Mouse (Mus musculus): ENCODE measurements around the gene Plekhg6.

Gene Plekhg6

DNA sequence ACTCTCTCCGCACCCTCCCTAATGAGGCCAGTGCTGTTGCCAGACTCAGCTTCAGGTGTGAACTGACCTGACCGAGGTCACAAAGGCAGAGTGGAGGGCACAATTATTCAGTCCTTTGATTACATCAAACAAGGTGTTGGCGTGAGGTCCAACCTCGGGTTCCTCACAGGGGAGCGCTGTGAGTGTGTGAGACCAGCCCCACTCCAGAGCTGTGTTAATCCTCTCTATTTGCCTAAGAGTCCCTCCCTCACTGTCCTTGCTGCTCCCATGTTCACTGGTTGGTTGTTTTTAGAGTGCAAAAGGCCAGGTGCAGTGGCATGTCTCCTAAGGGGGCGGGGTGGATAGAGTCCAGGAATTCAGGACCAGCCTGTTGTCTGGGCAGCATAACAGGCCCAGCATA, 5.5 kb upstream of the Plekhg6 start:
- DNase-seq (ENCODE audit: low spot score in 2 of 2) = no peak

DNA sequence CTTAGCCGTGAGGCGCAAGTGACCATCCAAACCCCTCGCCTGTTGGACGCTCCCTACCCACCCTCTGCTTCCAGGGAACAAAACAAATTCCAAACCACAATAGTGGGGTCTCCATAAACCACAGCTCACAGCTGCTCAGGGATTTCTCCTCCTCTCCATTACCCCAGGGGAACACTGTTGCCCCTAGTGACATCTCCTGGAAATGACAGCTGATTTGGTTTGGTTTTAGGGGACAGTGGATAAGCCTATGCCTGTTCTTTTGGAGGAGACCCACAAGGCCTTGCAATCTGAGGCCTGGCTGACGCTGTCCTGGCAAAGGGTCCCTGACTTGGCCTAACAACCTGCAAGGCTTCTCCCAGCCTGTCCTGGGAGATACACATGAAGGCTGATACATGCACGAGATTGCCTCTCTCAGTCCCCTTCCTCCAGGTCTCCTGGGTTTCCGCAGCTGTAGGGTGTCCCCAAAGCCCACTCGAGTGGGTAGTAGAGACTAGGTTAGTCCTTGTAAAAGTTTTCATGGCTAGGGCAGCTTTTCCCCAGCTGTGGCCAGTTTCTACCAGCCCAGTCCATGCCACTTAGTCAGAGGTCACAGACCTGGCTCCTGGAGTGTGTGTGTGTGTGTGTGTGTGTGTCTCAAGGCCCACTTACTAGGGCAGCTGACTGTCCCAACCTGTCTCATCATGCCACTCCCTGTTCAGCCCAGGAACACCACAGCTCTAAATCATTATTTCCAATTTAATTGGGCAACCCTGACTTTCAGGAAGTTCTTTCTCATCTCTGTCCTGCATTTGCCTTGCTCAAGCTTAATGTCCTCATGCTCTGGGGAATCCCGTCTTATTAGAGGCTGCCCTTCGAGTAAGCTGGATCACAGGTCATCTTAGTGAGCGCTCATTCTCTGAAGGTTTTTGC, 4.7 kb upstream of the Plekhg6 start:
- DNase-seq (ENCODE audit: low spot score in 2 of 2) = no peak

DNA sequence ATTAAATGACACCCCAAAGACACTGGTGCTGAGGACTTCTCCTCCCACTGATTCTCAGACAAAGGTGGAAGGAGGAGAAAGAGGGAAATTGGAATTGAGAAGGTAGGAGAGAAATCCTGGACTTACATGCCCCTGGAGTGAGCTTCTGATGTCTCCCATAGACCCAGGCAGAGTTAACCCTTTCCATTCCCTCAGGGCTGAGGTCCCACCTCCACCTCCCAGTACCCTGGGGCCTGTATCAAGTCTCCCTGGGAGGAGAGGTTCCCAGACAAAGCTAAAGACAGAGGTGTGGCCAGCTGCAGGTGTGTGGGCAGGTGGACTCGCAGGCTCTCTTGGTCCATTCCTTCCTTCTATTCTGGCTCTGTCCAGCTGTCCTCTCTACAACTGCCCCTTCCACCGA, 1.4 kb upstream of the Plekhg6 start:
- no peak for DNase-seq (ENCODE audit: low spot score in 2 of 2)

DNA sequence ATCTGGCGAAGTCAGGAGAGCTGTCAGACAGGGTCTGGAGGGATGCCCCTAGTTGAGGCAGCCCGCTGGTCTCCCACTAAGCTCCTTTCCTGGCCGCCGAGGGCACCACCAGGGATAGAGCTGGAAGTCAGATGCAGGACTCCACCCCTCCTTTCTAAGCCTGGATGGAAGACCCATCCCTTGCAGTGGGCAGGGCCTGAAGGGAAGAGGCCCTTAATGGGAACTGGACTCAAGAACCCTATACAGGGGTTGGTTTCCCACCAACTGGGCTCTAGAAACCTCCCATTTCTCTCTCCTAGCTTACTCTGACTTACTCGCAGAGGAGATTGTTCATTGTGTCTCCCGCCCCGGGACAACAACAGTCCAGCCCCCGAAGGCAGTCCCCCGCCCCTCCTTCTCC, 812 bp downstream of the Plekhg6 start:
- no peak for DNase-seq (ENCODE audit: low spot score in 2 of 2)

DNA sequence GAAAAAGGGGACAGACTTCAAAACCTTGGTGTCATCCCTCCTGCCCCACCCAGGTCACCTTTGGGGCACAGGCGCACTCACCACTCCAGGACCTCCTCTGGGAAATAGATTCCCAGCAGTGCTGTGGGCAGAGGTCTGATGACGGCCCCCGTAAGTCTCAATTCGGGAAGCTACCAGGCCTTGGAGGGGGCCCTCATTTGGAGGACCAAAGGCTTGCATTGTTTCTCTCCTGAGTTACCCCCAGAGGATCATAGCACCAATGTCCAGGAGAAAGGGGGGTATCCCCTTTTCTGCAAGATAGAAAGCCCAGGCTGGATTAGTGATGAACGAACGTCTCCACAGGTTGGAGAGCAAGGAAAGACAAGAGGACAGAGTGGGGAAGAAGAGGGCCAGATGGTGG, 2.0 kb downstream of the Plekhg6 start:
- no peak for DNase-seq (ENCODE audit: low spot score in 2 of 2)

DNA sequence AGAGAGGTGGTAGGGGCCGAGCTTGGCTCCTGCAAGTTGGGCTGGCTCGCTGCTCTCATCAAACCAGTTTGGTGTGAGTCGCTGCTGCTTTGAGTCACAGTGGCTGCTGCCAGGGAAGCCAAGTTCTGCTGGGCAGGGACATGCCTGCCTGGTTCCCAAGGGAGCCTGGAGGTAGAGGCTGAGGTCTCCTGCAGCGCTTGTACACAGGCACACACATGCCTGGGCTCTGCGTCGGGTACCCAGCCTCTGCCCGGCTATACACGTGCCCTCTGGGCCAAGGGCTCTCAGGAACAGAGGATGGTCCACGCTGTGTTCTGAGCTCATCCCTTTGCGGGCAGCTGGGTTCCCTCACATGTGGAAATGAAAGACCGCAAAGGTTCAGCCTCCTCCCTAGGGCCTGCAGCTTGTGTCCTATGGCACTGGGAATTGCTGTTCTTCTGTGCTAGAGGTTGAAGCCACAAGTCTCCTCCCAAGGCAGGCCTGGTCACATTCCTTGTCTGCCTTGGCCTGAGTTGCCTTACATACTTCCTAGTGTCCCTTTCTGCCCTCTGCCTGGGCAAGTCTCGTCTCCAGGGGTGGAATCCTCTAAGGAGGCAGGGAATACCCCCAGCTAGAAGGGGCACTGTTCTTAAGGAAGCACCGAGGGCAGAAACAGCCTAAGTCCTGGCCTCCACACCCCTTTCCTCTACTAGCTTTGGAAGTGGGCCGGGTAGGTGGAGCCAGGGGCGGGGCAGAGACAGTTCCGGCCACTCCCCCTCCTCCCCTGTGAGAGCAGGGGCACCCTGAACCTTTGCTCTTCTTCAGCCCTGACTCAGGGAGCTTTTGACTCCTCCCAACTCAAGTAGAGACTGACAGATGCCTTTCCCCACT, 2.8 kb downstream of the Plekhg6 start:
- DNase-seq (ENCODE audit: low spot score in 2 of 2) = peak; percentile 77 to 81

DNA sequence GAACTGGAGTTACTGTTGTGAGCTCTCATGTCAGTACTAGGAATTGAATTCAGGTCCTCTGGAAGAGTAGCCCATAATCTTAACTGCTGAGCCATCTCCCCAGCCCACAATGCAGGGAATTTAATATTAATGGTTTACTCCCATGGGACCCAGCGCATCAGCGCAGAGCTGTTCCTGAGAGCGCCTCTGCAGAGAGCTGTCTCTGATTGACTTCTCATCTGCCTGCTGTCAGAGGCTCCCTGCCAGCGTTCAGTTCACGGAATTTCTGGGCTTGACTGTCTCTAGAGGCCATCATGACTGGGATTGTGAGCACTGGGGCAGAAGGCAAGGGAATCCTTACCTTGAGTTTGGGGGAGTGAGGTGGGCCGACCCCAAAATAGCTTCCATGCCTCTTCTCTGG, 3.6 kb downstream of the Plekhg6 start:
- no peak for DNase-seq (ENCODE audit: low spot score in 2 of 2)

DNA sequence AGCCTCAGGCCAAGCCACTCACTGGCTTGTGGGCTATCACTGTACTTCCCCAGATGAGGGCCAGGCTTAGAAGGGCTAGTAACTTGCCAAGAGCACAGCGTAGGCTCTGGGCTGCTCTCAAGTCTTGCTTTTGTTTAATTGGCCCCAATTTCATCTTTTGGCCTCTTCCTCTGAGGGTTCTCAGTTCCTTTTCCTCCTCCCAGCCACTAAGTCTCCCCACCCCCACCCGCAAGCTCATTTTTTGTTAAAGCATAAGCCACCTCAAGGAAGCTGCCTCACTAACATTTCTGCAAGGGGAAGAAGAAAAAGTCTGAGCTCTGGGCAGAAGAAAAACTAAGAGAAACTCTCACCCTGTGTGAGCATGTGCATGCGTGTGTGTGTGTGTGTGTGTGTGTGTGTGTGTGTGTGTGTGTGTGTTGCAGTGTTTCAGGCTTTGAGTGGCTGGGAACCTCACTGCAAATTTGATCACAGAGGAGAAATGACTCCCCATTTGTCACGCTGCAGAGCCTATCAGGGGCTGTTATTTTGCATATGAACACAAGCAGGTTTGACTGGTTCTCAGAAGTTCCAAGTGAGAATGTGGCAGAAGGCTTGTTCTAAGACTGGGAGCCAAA, 12.7 kb downstream of the Plekhg6 start:
- no peak for DNase-seq (ENCODE audit: low spot score in 2 of 2)

DNA sequence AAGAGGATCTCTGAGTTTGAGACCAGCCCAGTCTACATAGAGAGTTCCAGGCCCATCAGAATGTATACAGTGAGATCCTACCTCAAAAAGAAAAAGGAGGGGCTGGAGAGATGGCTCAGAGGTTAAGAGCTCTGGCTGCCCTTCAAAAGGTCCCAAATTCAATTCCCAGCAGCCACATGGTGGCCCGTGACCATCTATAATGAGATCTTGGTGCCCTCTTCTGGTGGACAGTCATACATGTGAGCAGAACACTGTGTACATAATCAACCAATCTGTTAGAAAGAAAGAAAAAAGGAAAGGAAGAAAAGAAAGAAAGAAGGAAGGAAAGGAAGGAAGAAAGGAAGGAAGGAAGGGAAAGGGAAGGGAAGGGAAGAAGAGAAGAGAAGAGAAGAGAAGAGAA, 14.5 kb downstream of the Plekhg6 start:
- DNase-seq (ENCODE audit: low spot score in 2 of 2) = no peak

DNA sequence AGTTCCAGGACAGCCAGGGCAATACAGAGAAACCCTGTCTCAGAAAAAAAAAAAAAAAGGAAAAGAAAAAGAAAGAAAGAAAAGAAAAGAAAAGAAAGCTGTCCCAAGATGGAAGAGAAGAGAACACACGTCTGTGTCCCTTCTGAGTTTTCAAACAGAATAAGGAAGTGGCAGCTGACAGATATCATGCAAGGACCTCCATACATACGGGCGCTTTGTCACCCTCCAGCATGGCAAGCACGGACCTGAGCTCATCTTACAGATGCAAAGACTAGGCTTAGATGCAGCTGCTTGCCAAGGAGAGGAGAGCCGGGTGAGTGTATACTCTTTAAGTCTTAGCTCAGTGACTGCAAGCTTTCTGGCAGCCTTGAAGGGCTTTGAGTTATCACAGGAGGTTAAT, 15.1 kb downstream of the Plekhg6 start:
- no peak for DNase-seq (ENCODE audit: low spot score in 2 of 2)

DNA sequence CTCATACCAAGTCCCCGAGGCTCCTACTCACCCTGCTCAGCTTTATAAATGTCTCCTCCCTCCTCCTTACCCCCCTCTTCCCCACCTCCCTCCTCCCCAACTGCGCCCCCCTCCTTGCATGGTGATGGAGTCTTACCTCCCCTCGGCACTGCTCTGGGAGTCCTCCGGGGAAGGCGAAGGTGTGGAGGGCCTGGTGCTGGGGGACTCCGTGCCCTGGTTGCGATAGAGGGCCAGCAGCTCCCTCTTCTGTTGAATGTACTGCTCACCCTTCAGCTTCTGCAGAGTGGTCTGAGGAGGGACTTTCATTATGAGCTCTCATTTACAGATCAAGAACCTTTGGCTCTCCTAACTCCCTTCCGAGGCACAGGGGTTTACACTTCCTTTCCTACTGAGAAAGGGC, 16.1 kb downstream of the Plekhg6 start:
- no peak for DNase-seq (ENCODE audit: low spot score in 2 of 2)

DNA sequence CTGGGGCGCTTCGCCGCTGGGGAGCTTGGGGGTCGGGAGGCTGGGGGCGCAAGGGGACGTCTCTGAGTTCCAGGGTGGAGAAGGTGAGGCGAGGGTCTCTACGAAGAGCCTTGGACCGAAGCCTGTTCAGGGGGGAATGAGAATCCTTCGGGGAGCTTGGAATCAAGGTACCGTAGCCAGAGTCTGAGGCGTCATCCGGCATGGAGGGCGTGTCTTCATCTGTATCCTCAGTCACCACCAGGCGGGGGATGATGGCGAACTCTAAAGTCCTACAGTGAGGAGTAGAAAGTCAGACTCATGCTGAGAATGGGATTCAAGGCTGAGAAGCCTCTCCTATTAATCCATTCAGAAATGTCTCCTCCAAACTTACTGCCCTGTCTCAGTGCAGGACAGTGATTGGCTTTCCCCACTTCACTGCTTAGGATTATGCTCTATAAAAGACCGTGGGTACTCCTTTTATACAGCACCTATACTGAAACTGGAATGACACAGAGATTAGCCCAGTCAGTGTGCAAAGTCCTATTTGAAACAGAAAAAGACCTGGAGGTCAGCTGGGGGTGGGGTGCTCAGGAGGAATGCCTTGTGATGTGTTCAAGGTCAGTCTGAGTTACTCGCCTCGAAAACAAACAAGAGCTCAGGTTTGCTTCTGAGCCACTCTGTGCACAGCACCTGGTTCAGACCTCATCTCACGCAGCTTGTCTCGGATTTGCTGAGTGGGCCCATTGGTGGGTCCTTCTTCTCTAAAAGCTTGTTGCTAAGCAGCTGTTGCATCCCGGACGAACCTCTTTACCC, 16.9 kb downstream of the Plekhg6 start:
- DNase-seq (ENCODE audit: low spot score in 2 of 2) = no peak

DNA sequence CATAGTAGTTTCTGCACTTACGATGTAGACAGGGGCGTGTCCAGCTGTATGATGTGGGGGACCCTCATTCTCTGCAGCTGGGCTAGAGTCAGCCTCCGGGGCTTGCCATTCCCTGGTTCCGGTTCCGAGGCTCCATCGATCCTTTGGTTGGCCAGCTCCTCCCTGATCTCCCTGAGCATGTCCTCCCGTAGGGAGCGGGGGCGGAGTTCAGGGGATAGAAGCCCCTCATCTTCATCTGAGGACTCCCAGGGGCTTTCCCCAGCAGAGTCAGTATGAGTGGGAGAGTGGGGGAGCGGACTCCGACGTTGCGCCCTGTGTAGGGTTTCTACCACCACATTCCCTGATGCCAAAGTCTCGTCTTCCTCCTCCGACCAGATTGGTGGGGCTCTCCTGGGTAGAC, 17.6 kb downstream of the Plekhg6 start:
- DNase-seq (ENCODE audit: low spot score in 2 of 2) = no peak

DNA sequence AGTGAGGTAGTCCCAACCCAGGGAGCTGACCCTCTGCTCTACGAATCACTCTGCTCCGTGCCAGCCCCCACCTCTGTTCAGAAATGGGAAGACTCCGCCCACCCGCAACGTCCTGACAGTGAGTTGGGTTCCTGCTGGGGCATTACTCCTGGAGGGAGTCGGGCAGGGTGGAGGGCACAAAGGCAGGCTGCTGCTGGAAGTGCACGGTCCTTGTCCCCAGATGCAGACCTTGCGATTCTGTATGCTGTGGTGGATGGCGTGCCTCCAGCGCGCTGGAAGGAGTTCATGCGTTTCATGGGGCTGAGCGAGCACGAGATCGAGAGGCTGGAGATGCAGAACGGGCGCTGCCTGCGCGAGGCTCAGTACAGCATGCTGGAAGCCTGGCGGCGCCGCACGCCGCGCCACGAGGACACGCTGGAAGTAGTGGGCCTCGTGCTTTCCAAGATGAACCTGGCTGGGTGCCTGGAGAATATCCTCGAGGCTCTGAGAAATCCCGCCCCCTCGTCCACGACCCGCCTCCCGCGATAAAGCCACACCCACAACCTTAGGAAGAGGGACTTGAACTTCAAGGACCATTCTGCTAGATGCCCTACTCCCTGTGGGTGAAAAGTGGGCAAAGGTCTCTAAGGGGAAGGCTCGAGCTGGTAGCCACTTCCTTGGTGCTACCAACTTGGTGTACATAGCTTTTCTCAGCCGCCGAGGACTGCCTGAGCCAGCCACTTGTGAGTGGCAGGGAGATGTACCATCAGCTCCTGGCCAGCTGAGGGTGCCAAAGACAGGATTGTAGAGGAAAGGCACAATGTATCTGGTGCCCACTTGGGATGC, 18.9 kb downstream of the Plekhg6 start:
- DNase-seq (ENCODE audit: low spot score in 2 of 2) = no peak

DNA sequence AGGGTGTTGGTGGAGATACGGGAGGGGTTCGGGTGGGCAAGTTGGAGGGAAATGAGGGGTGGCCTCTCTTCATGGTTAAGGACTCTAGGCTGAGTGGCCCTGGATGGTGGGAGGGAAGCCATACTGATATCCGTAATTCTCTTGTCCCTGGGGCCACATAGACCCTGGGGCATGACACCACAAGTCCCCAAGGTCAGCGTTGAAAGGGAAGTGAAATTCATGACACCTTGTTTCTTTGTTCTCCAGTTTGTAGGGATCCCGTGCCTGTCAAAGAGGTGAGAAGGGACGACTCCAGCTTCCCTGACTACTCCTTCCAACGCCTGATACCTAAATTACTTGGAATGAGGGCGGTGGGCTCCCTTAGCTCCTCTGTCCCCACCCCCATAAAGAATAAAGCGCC, 19.7 kb downstream of the Plekhg6 start:
- DNase-seq (ENCODE audit: low spot score in 2 of 2) = no peak

DNA sequence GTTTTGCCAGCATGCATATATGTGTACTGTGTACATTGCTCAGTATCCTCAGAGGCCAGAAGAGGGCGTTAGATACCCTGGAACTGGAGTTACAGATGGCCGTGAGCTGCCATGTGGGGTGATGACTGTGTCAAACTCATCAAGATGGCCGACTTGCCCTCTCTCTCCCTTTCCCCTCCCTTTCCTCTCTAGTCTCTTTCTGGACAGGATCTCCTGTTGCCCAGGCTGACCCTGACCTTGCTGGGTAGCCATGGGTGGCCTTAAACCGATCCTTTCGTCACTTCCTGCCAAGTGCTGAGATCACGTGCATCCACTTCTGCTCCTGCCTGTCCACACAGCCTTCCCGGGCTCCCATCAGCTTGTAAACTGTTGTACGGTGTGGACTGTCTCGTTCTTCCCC, 20.6 kb downstream of the Plekhg6 start:
- DNase-seq (ENCODE audit: low spot score in 2 of 2) = no peak

DNA sequence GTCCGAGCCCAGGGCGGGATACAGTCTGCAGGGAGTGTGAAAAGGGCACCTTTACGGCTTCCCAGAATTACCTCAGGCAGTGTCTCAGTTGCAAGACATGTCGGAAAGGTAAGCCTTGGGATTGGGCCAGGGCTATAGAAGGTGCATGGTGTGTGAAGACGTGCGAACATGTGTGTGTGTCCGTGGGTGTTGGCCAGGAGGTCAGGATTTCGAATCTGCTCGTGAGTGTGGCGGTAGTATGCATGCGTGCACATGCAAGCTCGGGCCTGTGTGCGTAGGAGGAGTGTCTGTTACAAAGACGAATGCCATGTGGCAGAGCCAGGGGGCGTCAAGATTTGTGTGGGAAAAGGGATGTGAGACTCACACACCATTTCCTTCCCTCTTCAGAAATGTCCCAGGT, 23.3 kb downstream of the Plekhg6 start:
- DNase-seq (ENCODE audit: low spot score in 2 of 2) = no peak

DNA sequence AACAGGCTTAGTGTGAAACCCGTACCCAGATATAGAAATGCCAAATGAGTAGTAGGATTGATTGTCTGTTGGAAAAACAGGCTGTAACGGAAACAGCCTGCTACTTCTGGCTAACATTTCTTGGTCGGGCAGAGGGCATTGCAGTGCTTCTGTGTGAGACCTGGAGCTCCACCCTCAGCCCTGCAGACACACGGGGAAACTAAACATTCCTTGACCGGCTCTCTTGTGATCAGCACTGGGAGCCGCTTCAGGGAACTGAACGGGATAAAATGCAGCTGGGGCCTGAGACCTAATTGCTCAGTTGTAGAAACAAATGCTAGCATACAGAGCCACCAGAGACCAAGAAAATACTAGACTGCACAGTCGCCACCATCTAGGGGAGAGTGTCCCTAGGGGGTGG, 24.3 kb downstream of the Plekhg6 start:
- no peak for DNase-seq (ENCODE audit: low spot score in 2 of 2)

DNA sequence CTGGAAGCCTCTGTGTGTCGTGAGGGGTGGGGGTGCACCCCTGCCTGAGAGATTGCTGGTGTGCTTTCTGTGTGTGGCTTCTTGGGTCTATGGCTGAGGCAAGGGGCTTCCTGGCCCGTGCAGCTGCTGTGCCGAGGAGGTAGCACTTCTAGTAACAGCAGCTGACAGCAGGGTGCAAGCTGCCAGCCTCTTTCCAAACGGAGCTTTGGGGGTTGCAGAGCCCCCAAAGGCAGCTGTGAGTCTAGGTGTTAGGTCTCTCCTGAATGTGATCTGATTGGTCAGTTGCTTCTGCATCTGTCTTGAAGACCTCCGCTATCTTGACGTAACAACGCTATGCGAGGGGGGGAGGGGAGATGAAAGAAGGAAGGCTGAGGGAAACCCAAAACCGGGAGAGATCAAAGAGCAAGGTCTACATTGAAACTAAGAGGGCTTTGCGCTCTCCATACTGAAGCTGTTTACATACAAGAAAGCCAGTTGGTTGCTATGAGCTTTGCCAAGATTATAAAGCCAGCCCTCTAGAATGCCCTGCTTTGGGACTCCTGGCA, 25.3 kb downstream of the Plekhg6 start:
- no peak for DNase-seq (ENCODE audit: low spot score in 2 of 2)

DNA sequence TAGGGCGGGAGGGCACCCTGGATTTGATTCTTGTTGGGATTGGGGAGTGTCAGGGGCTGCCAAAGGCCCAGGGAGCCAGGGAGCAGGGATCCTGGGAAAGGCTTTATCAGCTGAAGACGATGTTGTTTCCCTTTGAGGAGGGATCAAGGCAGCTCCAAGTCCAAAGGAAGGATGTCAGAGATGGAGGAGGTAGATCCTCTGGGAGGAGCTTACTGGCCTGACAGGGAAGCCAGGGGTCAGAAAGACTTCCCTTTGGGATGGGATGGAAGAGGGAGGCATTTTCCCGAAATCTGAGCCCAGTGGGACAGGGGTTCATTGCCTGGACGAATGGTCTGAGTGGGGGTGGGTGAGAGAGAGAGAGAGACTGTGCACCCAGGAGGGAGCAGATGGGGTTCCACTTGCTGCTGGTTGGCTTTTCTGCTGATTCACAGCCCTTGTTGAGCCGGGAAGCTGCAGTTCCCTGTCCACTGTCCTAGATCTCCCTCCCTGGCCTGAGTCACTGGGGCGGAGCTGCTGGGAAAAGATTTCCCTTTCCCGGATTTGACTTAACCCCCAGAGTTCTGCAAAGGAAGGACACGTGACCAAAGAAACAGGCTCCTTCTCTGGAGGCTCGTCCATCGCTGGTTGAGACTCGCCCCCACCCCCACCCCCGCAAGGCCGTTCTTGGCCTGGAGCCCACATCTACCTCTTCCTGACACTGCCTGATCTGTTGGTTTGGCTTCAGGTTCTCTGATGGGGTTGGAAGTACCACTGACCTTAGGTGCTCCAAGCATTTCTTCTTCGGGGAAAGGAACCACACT, 26.0 kb downstream of the Plekhg6 start:
- DNase-seq (ENCODE audit: low spot score in 2 of 2) = peak in 1 of 2 experiments; percentile 73
